Mouse (Mus musculus) stomach, postnatal 0 days (tissue): ENCODE data around the gene Cic. TPM values are rescaled to one million over a fixed set of nuclear protein-coding genes. Genes with fewer than 3 reads are reported as not detected.

Experiments
- ATAC-seq: fragments of 200-750 bp; cut with Nextera tagmentation; 2 replicates; pipeline ENCODE4 v1.8.0; 2017; ENCODE audit not compliant: low FRiP score, low TSS enrichment
- DNase-seq: peaks from one replicate; pipeline ENCODE4 v3.0.0-alpha.2; 2016; ENCODE audit warnings: low spot score
- H3K27ac ChIP-seq: fragments of 300-500 bp; sonication (generic); replicated peaks from 2 replicates; pipeline ENCODE4 v1.5.1; 2014; ENCODE audit warnings: mild to moderate bottlenecking, control low read depth
- H3K27me3 ChIP-seq: fragments of 300-500 bp; sonication (generic); 2 replicates; pipeline ENCODE4 v1.6.1; 2014; ENCODE audit warnings: low read length; ENCODE audit not compliant: control insufficient read depth, insufficient read depth
- H3K36me3 ChIP-seq: fragments of 300-500 bp; sonication (generic); 2 replicates; pipeline ENCODE4 v1.6.1; 2014; ENCODE audit warnings: low read length, mixed read lengths; ENCODE audit not compliant: control insufficient read depth, insufficient read depth
- H3K4me1 ChIP-seq: fragments of 300-500 bp; sonication (generic); replicated peaks from 2 replicates; pipeline ENCODE4 v1.6.1; 2014; ENCODE audit warnings: antibody characterized with exemption; ENCODE audit not compliant: control insufficient read depth, insufficient read depth
- H3K4me2 ChIP-seq: fragments of 300-500 bp; sonication (generic); replicated peaks from 2 replicates; pipeline ENCODE4 v1.6.1; 2014; ENCODE audit warnings: low read depth, mild to moderate bottlenecking, control low read depth, moderate library complexity
- H3K4me3 ChIP-seq: fragments of 300-500 bp; sonication (generic); 2 replicates; pipeline ENCODE4 v1.5.1; 2014; ENCODE audit warnings: low read depth, low read length, control low read depth
- H3K9ac ChIP-seq: fragments of 300-500 bp; sonication (generic); 2 replicates; pipeline ENCODE4 v1.6.1; 2014; ENCODE audit warnings: mild to moderate bottlenecking, low read length, control low read depth, mixed read lengths
- H3K9me3 ChIP-seq: fragments of 300-500 bp; sonication (generic); 2 replicates; pipeline ENCODE4 v1.6.1; 2016; ENCODE audit warnings: low read length; ENCODE audit not compliant: control insufficient read depth
- CTCF ChIP-seq: IDR thresholded peaks from 2 replicates; pipeline ENCODE4 v1.5.1; 2016; ENCODE audit warnings: antibody characterized with exemption, low read depth, mild to moderate bottlenecking, moderate library complexity
- EP300 ChIP-seq: optimal IDR thresholded peaks from 2 replicates; pipeline ENCODE3; 2016; ENCODE audit warnings: antibody characterized with exemption
- WGBS: fragments of 180-500 bp; shearing (Covaris S2); extraction: QIAGEN DNeasy Blood & Tissue Kit; methylation state at CpG from one replicate; pipeline ENCODE4 v1.1.7; 2014; 5-methylcytosine and 5-hydroxymethylcytosine counted together
- polyA plus RNA-seq: library from polyadenylated mRNA; unstranded; fragments of >200 nt; fragmentation: Nextera tagmentation; extraction: Ambion mirVana; gene quantifications from 2 replicates; pipeline ENCODE4 v1.2.1, GENCODE M21; 2015

The Cic gene
- polyA plus RNA-seq, 1 experiment from 2014 or later: 15.9 TPM

DNA sequence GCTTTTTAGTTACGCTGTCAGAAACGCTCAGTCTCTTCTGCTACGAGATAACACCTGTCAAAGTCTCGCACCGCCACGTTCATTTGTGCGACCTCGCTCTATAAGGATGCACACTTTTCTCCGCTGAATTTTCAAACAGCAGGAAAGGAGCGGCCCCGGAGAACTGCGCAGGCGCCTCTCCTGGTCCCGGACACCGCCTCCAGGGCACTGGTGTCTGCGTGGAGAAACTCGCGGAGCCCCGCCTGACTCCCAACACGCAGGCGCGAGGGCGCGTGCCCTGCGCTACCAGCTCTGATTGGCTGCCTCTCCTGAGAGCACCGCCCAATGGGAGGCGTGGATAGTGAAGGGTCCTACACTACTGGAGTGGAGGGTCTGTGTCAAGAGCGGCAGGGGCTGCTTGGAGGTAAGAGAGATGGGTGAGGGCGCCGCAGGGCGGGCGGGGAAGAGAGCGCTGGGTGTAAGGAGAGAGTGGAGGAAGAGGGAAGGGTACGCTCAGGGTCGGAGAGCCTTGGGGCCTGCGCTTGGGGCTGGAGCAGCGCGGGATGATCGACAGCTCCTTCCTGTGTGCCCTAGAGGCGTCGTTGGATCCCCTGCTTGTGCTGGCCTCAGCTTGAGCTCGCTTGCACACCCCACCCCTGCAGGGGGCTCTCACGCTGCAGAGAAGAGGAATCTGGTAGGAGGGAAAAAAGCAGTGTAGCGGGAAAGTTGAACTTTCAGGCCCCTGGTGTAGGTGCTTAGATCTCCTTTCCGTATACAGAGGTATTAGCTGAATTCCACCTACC is 46.2 kb upstream of the Cic start, which contains the start of gene Zfp526:
TSS of gene Zfp526 (plus strand) at position 324 of the 782 bp plus-strand sequence.
- WGBS: under 1% methylated on average over 42 of the region's 45 CpGs
- ATAC-seq (peak; percentile 89), DNase-seq (peak; percentile 98)
- H3K36me3 ChIP-seq: peaks cover 12% of the 10 kb centered on the region; the same call in 1 of the 2 replicates
- peak within 1 kb of the TSS; percentile 79 for H3K9ac ChIP-seq
- peak within 1 kb of the TSS; percentile 85 for H3K4me2 ChIP-seq
- peaks cover 11% of the 10 kb centered on the region for H3K4me1 ChIP-seq
- peak within 1 kb of the TSS; percentile 88 for H3K27ac ChIP-seq
- no peaks in the 10 kb centered on the region for H3K9me3 ChIP-seq
- H3K27me3 ChIP-seq: no peaks in the 10 kb centered on the region
- H3K4me3 ChIP-seq: peak within 1 kb of the TSS; percentile 74
- peak; percentile 41 for TF ChIP-seq CTCF
- TF ChIP-seq EP300: no peak

DNA sequence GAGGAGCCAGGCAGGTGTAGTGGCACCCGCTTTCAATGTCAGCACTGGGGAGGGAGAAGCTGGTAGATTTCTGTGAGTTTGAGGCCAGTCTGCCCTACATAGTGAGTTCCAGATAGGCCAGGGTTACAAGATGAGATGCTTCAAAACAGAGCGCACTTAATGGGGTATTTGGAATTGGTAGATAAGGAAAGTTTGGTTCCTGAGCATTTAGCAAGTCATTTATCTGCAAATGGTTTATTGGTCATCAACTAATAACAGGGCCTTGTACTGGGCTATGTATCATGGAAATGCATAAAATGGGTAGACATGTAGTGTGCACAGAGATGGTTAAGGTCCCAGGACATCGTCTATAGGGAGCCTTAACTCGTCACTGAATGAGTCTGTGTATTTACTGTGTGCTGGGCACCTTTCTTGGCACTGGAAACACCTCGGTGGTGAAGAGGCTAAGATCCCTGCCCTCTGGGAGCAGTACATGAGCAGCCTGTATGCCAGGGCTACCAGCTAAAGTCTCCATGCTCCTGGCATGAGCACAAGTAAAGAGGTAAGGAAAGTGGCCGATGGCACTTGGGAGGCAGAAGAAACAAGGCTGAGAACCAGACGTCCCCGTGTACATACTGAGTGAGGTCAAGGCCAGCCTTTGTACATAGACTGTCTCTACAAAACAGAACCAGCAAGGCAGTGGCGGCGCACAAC is 45.1 kb upstream of the Cic start:
- peak overlapping the region; percentile 74 for H3K4me3 ChIP-seq
- no peak overlapping the region for H3K27ac ChIP-seq
- DNase-seq (no peak), ATAC-seq (no peak)
- no peaks in the 10 kb centered on the region for H3K9me3 ChIP-seq
- H3K36me3 ChIP-seq: peaks cover 20% of the 10 kb centered on the region
- no peaks in the 10 kb centered on the region for H3K27me3 ChIP-seq
- H3K9ac ChIP-seq: peak overlapping the region; percentile 79; the same call in 1 of the 2 replicates
- 72% methylated on average over 10 of the region's 10 CpGs for WGBS
- peaks cover 11% of the 10 kb centered on the region for H3K4me1 ChIP-seq
- TF ChIP-seq EP300 (no peak), CTCF (no peak)
- peak overlapping the region; percentile 85 for H3K4me2 ChIP-seq

DNA sequence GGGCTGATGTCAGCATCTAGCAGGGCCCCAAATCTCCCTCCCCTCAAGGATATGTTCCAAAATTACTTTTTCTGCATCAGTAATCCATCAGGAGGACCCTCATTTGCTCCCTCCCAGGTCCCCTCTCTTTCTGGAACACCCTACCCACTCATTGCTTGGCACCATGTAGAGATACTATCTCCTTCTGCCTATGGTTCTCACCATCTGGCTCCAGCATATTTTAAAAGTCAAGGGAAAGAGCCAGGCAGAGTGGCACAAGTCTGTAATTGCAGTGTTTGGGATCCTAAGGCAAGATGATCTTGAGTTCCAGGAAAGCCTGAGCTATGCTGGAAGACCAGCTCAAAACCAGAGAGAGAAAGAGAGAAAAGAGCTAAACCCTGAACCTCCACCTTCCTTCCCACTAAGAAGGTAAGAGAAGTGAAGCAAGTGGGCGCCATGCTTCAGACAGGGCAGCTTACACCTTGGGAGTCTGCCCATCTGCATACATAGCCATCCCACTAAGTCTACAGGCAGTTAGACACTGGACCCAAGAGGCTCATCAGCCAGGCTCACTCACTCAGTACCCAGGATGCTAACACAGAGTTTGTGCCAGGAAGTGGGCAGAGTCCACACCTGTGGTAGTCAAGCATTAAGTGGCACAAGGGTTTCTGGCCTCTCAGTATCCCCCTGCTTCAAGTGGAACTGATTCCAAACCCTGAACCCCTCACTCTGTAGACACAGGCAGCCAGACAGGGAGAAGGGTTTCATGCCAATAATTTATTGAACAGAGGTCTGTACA is 39.8 kb upstream of the Cic start:
- Histone ChIP-seq H3K4me1 (no peaks in the 10 kb centered on the region), H3K9me3 (no peaks in the 10 kb centered on the region), H3K27ac (no peak overlapping the region), H3K4me2 (no peak overlapping the region), H3K36me3 (peaks cover 35% of the 10 kb centered on the region), H3K4me3 (no peak overlapping the region), H3K9ac (no peak overlapping the region), H3K27me3 (no peaks in the 10 kb centered on the region)
- TF ChIP-seq CTCF (no peak), EP300 (no peak)
- no peak for ATAC-seq
- no peak for DNase-seq
- WGBS: 72% methylated on average over 1 of the region's 1 CpGs

DNA sequence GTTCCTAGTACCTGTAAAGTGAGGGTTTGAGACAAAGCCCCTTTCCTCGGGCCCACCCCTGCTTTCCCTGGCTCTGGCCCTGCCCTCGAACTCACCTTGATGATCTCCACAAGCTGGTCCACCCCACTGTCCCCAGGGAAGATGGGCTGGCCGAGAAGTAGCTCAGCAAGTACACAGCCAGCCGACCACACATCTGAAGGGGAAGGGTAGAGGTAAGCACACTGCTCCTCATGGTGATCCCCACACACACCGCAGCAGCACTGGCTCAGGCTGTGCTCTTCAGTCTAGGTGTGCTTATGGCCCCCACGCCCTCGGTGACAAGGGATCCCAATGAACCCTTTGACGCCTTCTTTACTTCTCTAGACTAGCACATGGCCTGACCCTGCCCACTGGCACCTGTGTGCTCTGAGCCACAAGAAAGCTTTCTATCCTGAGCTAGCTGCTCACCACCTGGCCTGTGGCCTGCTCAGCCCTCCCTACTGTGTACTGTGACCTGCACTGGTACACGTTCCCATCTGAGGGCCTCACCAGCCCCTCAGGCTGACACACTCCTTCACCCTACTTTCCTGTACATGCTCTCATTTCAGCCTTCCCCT is 36.7 kb upstream of the Cic start:
- H3K36me3 ChIP-seq: peaks cover 31% of the 10 kb centered on the region
- no peaks in the 10 kb centered on the region for H3K27me3 ChIP-seq
- 76% methylated on average over 9 of the region's 9 CpGs for WGBS
- DNase-seq (no peak), ATAC-seq (no peak)
- H3K4me2 ChIP-seq: no peak overlapping the region
- H3K27ac ChIP-seq: no peak overlapping the region
- no peak overlapping the region for H3K9ac ChIP-seq
- H3K4me3 ChIP-seq: no peak overlapping the region
- H3K4me1 ChIP-seq: no peaks in the 10 kb centered on the region
- TF ChIP-seq EP300: no peak
- TF ChIP-seq CTCF: no peak
- no peaks in the 10 kb centered on the region for H3K9me3 ChIP-seq

DNA sequence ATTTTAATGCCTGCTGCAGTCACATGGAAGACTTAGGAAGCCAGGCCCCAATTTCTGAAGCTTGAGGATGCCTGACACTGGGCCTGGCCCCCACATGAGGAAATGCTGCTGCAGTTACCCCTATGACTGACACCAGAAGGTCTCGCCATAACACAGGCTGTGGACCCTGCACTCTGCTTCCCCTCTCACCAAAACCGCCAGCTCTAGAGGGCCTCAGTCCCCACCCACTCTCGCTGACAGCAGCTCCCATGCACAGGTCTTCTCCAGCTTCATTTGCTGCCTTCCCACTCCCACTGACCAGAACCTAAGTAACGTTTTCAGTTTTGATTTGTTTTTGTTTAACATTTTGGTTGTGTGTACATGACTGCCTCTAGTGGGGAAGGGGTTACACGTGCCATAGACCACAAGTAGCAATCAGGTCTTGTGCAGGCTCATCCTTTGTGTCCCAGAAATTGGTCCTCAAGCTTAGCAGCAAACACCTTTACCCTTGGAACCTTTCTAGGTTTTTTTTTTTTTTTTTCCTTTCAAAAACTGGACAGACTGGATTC is 35.3 kb upstream of the Cic start:
- no peak overlapping the region for H3K9ac ChIP-seq
- H3K9me3 ChIP-seq: no peaks in the 10 kb centered on the region
- H3K4me3 ChIP-seq: no peak overlapping the region
- H3K4me1 ChIP-seq: no peaks in the 10 kb centered on the region
- no peaks in the 10 kb centered on the region for H3K27me3 ChIP-seq
- DNase-seq (no peak), ATAC-seq (no peak)
- H3K27ac ChIP-seq: no peak overlapping the region
- peaks cover 20% of the 10 kb centered on the region for H3K36me3 ChIP-seq
- 46% methylated on average over 5 of the region's 5 CpGs for WGBS
- TF ChIP-seq CTCF: peak; percentile 37; the same call in 1 of the 2 replicates
- no peak for TF ChIP-seq EP300
- no peak overlapping the region for H3K4me2 ChIP-seq
